Mouse (Mus musculus) lung, adult 2 months (tissue): ENCODE measurements around the gene Olfr1040. TPM values are rescaled to one million over a fixed set of nuclear protein-coding genes. Genes with fewer than 3 reads are reported as not detected.
"Not testable (repeated sequence)": the region's sequence is repeated elsewhere in the genome, so short reads cannot be mapped to it uniquely, and the experiment has no call there.

Experiments
- DNase-seq: peaks from one replicate; pipeline ENCODE4 v3.0.0; 2022
- H3K4me1 ChIP-seq: fragments of 200-500 bp; 2 replicates; pipeline ENCODE4 v1.6.1; 2011; ENCODE audit warnings: low read length; ENCODE audit not compliant: control insufficient read depth, insufficient read depth
- H3K4me3 ChIP-seq: fragments of 200-500 bp; replicated peaks from 2 replicates; pipeline ENCODE3; 2011; ENCODE audit warnings: low read depth, mild to moderate bottlenecking, control low read depth, low read length; ENCODE audit errors: extremely low read depth
- CTCF ChIP-seq: fragments of 200-500 bp; IDR thresholded peaks from 2 replicates; pipeline ENCODE4 v1.5.1; 2011; ENCODE audit warnings: mild to moderate bottlenecking, low read length, control low read depth; ENCODE audit not compliant: insufficient read depth
- POLR2A ChIP-seq: fragments of 200-500 bp; IDR thresholded peaks from 2 replicates; pipeline ENCODE4 v1.6.1; 2011; ENCODE audit warnings: low read depth, mild to moderate bottlenecking, control low read depth, low read length, borderline replicate concordance; ENCODE audit errors: extremely low read depth
- WGBS: fragments of 180-500 bp; shearing (Covaris S2); methylation state at CpG from one replicate; pipeline ENCODE4 v1.1.7; 2018; 5-methylcytosine and 5-hydroxymethylcytosine counted together
- polyA plus RNA-seq: library from polyadenylated mRNA; depleted of rRNA; stranded (reverse); fragments of >200 nt; gene quantifications from 2 replicates; pipeline ENCODE4 v1.2.3, GENCODE M21; 2012; rRNA removed

The Olfr1040 gene
- not detected in 2 replicates for polyA plus RNA-seq

DNA sequence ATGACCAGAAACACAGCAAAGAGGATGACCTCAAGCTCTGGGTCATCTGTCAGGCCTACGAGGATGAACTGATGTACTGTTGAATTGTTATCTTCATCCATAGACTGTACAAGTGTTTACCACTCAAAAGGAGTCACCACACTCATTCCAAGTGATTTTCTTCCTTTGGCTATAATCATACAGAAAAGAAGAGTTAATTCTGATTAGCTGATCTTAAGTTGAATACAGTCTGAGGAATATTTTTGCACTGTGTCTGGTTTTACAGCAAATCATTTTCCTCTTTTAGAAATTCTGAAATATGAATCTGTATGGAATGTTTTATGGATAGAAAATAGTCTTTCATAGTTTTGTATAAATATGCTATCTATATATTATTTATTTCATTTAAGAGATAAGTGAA lies at the start of gene Olfr1040:
Gene Olfr1040, minus strand, starts transcription at position 101 of the 400 bp plus-strand sequence.
- WGBS: 64% methylated on average over 1 of the region's 1 CpGs
- no peak for DNase-seq
- no peaks in the 10 kb centered on the region for H3K4me1 ChIP-seq
- H3K4me3 ChIP-seq: no peak within 1 kb of the TSS
- TF ChIP-seq CTCF: no peak

- no peak overlapping the region for H3K4me3 ChIP-seq
- DNase-seq: no peak
- 22% methylated on average over 1 of the region's 1 CpGs for WGBS
- no peak for TF ChIP-seq POLR2A
- TF ChIP-seq CTCF: no peak
- H3K4me1 ChIP-seq: no peaks in the 10 kb centered on the region
Observed at GRCm38 (mm10) chr2:86195863-86196262, 49.3 kb upstream of the Olfr1040 start.

GRCm38 (mm10) chr2:86185583-86185982 lies 39.1 kb upstream of the Olfr1040 start, which contains the start of gene Olfr52:
TSS of gene Olfr52 (minus strand) at chr2:86185683.
- Histone ChIP-seq H3K4me3 (no peak within 1 kb of the TSS), H3K4me1 (no peaks in the 10 kb centered on the region)
- no peak for DNase-seq
- TF ChIP-seq CTCF: no peak
- TF ChIP-seq POLR2A: no peak

DNA sequence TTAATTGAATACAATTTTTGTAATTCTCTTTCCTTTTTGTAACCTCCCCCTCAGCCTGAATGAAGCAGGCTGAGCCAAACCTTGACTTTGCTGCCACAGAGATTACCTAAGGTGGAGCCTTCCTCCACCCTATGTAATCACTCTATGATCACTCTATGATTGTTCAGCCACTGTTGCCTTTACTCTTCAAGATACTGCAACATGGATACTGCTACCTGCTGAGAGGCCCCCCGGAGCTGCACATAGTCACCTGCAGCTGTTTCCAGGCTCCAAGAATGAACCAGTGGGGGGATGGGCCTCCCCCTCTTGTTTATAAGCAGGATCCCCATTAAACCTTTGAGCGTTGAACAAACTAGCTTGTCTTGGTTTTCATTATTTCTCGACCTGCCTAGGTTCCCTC lies 33.4 kb upstream of the Olfr1040 start:
- 70% methylated on average over 3 of the region's 3 CpGs for WGBS
- H3K4me1 ChIP-seq: no peaks in the 10 kb centered on the region
- DNase-seq: no peak
- TF ChIP-seq CTCF (no peak), POLR2A (no peak)
- H3K4me3 ChIP-seq: no peak overlapping the region

DNA sequence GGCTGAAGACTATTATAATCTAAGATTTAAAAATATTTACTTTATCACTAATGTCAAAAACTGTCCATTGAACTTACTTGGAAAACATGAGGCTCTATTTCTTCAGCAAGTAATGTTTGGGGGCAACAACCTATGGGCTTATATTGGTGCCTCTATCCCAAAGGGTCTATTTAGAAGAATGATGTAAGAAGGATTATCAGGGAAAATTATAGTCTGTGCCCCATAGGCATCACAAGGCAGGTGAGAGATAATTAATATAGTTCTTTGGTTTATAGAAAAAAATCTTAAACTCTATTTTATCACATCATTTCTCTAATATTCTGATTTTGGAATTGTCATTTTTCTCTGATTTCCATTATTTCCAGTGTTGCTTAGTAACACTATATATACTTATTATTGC lies 31.2 kb upstream of the Olfr1040 start, which contains the start of gene Olfr1044:
Gene Olfr1044, minus strand, starts transcription at position 101 of the 400 bp plus-strand sequence.
- H3K4me3 ChIP-seq: no peak within 1 kb of the TSS
- DNase-seq: no peak
- no peak for TF ChIP-seq CTCF
- TF ChIP-seq POLR2A: no peak
- H3K4me1 ChIP-seq: no peaks in the 10 kb centered on the region

- not testable (repeated sequence) for H3K4me3 ChIP-seq, H3K4me1 ChIP-seq, DNase-seq
- WGBS: 73% methylated on average over 7 of the region's 7 CpGs
Observed at GRCm38 (mm10) chr2:86175422-86175821, 28.9 kb upstream of the Olfr1040 start.

DNA sequence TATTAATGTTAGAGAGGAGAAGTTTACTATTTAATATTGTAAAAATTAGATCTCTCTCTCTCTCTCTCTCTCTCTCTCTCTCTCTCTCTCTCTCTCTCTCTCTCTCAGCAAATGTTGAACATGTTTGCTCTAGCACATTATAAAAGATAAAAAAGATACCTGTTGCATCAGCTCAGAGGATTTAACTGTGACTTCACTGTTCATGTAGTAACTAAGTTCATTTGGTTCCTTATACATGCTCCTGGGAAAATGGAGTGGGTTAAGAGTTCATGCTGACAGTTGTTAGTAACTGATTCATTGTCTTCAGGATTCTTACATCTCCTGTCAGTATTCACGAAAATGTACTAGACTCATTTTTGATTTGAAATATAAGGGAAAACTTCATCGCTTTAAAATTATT lies 20.9 kb upstream of the Olfr1040 start, which contains the start of gene Olfr1043:
Gene Olfr1043, minus strand, starts transcription at position 101 of the 400 bp plus-strand sequence.
- no peak for DNase-seq
- WGBS: 78% methylated on average over 2 of the region's 2 CpGs
- Histone ChIP-seq H3K4me1 (no peaks in the 10 kb centered on the region), H3K4me3 (no peak within 1 kb of the TSS)
- no peak for TF ChIP-seq POLR2A
- no peak for TF ChIP-seq CTCF

DNA sequence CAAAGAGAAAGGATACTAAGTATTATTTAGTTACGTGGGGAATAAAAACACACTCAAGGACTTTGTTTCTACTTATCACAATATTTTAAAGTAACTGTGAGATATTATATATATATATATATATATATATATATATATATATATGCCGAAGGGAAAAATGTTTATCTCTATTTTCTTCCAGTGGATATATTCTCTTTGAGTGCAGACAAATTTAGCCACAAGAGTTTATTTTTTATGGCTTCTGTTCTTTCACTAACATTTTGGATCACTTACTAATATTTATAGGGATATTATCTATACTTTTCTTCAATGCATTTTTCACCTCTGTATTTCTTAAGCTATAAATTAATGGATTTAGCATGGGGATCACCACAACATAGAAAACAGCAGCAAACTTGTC lies 15.2 kb upstream of the Olfr1040 start, which contains the start of gene Olfr1042:
Gene Olfr1042, minus strand, starts transcription at position 101 of the 400 bp plus-strand sequence.
- H3K4me1 ChIP-seq: no peaks in the 10 kb centered on the region
- no peak within 1 kb of the TSS for H3K4me3 ChIP-seq
- DNase-seq: no peak
- no peak for TF ChIP-seq POLR2A
- no peak for TF ChIP-seq CTCF
- 82% methylated on average over 2 of the region's 2 CpGs for WGBS

DNA sequence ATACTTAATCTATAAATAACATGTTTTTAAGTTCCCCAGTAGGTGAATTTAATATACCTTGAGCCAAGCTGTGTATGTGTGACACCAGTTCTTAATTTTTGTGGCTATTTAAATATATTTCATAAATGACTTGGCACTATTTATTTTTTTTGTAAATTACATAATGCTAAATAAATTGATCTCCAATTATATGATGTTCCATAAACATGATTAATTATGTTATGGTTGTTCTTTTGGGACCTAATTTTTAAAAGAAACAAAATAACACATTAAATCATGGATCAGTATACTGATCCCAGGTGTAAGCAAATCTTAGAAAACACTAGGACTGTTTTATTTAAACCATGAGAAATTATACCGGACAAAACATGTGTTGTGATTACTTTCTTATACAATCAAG lies 10.7 kb downstream of the Olfr1040 start, which contains the start of gene Olfr1039:
Gene Olfr1039, minus strand, starts transcription at position 101 of the 400 bp plus-strand sequence.
- no peak for DNase-seq
- Histone ChIP-seq H3K4me1 (no peaks in the 10 kb centered on the region), H3K4me3 (no peak within 1 kb of the TSS)
- no peak for TF ChIP-seq CTCF
- TF ChIP-seq POLR2A: no peak
- 85% methylated on average over 1 of the region's 1 CpGs for WGBS

Other genes with a start within 250 kb of the Olfr1040 start
- gene Olfr1024, start 241.7 kb downstream of the Olfr1040 start, polyA plus RNA-seq: not detected in 2 replicates
- gene Olfr1025-ps1, start 231.5 kb downstream of the Olfr1040 start, polyA plus RNA-seq: not detected in 2 replicates
- not detected in 2 replicates for gene Olfr1026, start 225.2 kb downstream of the Olfr1040 start, polyA plus RNA-seq
- not detected in 2 replicates for gene Olfr1028, start 196.3 kb downstream of the Olfr1040 start, polyA plus RNA-seq
- not detected in 2 replicates for gene Olfr1029, start 172.8 kb downstream of the Olfr1040 start, polyA plus RNA-seq
- not detected in 2 replicates for gene Olfr1030, start 167.5 kb downstream of the Olfr1040 start, polyA plus RNA-seq
- not detected in 2 replicates for gene Olfr1031, start 156.4 kb downstream of the Olfr1040 start, polyA plus RNA-seq
- not detected in 2 replicates for gene Olfr1032, start 141.2 kb downstream of the Olfr1040 start, polyA plus RNA-seq
- gene Olfr1033, start 126.1 kb downstream of the Olfr1040 start, polyA plus RNA-seq: 0.36 and 0.45 TPM in 2 replicates
- gene Olfr1034, start 100.9 kb downstream of the Olfr1040 start, polyA plus RNA-seq: 0.07 and 0.09 TPM in 2 replicates
- gene Olfr1036, start 72.7 kb downstream of the Olfr1040 start, polyA plus RNA-seq: not detected in 2 replicates
- gene Olfr1037, start 59.3 kb downstream of the Olfr1040 start, polyA plus RNA-seq: not detected in 2 replicates
- not detected in 2 replicates for gene Olfr1039, start 10.8 kb downstream of the Olfr1040 start, polyA plus RNA-seq
- not detected in 2 replicates for gene Olfr1042, start 15.1 kb upstream of the Olfr1040 start, polyA plus RNA-seq
- not detected in 2 replicates for gene Olfr1043, start 20.8 kb upstream of the Olfr1040 start, polyA plus RNA-seq
- gene Olfr1044, start 31.1 kb upstream of the Olfr1040 start, polyA plus RNA-seq: not detected in 2 replicates
- not detected in 2 replicates for gene Olfr52, start 39.0 kb upstream of the Olfr1040 start, polyA plus RNA-seq
- not detected in 2 replicates for gene Olfr1045, start 56.3 kb upstream of the Olfr1040 start, polyA plus RNA-seq
- not detected in 2 replicates for gene Olfr1046, start 72.6 kb upstream of the Olfr1040 start, polyA plus RNA-seq
- not detected in 2 replicates for gene Olfr1047, start 84.7 kb upstream of the Olfr1040 start, polyA plus RNA-seq
- not detected in 2 replicates for gene Olfr1048, start 93.6 kb upstream of the Olfr1040 start, polyA plus RNA-seq
- not detected in 2 replicates for gene Olfr1049, start 111.6 kb upstream of the Olfr1040 start, polyA plus RNA-seq
- gene Olfr1051, start 132.4 kb upstream of the Olfr1040 start, polyA plus RNA-seq: not detected in 2 replicates
- gene Olfr1052, start 145.7 kb upstream of the Olfr1040 start, polyA plus RNA-seq: not detected in 2 replicates
- gene Olfr1053, start 168.6 kb upstream of the Olfr1040 start, polyA plus RNA-seq: not detected in 2 replicates
- not detected in 2 replicates for gene Olfr1054, start 188.7 kb upstream of the Olfr1040 start, polyA plus RNA-seq
- gene Olfr1055, start 203.6 kb upstream of the Olfr1040 start, polyA plus RNA-seq: not detected in 2 replicates
- gene Olfr1056, start 215.7 kb upstream of the Olfr1040 start, polyA plus RNA-seq: not detected in 2 replicates
- gene Olfr1057, start 231.7 kb upstream of the Olfr1040 start, polyA plus RNA-seq: not detected in 2 replicates
- not detected in 2 replicates for gene Olfr1058, start 241.8 kb upstream of the Olfr1040 start, polyA plus RNA-seq